Mouse (Mus musculus) ES-E14 (cell line): Measurements from ENCODE around the gene Ifna16. TPM values are rescaled to one million over a fixed set of nuclear protein-coding genes. Genes with fewer than 3 reads are reported as not detected.

Source experiments
- DNase-seq: peaks from one replicate; pipeline ENCODE4 v3.0.0-alpha.2; 2013; ENCODE audit warnings: low read depth, low spot score
- H3K27ac ChIP-seq: 2 replicates; pipeline ENCODE4 v1.5.1; 2012; ENCODE audit warnings: low read depth, mild to moderate bottlenecking, low read length, moderate library complexity, mixed read lengths; ENCODE audit not compliant: poor library complexity, insufficient read depth, severe bottlenecking
- H3K36me3 ChIP-seq: 2 replicates; pipeline ENCODE4 v1.6.1; 2012; ENCODE audit warnings: mild to moderate bottlenecking, low read length, moderate library complexity, mixed read lengths; ENCODE audit not compliant: control insufficient read depth, poor library complexity, insufficient read depth, severe bottlenecking
- H3K4me1 ChIP-seq, 2 experiments: fragments of 150-350 bp in 1 of 2; sonication (generic) in 1 of 2; 2 replicates each; pipeline ENCODE4 v1.6.1; 2012; ENCODE audit warnings: low read length in 2 of 2, mild to moderate bottlenecking in 1 of 2, mixed read lengths in 1 of 2; ENCODE audit not compliant: control insufficient read depth in 2 of 2, insufficient read depth in 2 of 2, poor library complexity in 1 of 2
- H3K4me3 ChIP-seq, 2 experiments: fragments of 150-350 bp in 1 of 2; sonication (generic) in 1 of 2; 2 replicates each; pipeline ENCODE4 v1.5.1; 2012; ENCODE audit warnings: low read length in 2 of 2, low read depth in 1 of 2, mild to moderate bottlenecking in 1 of 2, mixed read lengths in 1 of 2; ENCODE audit not compliant: insufficient read depth in 1 of 2, poor library complexity in 1 of 2, severe bottlenecking in 1 of 2
- H3K9ac ChIP-seq: 2 replicates; pipeline ENCODE4 v1.6.1; 2012; ENCODE audit warnings: low read depth, mild to moderate bottlenecking, low read length, mixed read lengths; ENCODE audit not compliant: poor library complexity, insufficient read depth, severe bottlenecking
- H3K9me3 ChIP-seq: fragments of 150-350 bp; sonication (generic); 2 replicates; pipeline ENCODE4 v1.6.1; 2012; ENCODE audit warnings: low read depth, mild to moderate bottlenecking, low read length; ENCODE audit not compliant: control insufficient read depth, insufficient read depth
- CHD2 ChIP-seq: IDR thresholded peaks from 2 replicates; pipeline ENCODE4 v1.6.1; 2014; ENCODE audit warnings: mild to moderate bottlenecking, low read depth, low read length, inconsistent platforms
- HCFC1 ChIP-seq: IDR thresholded peaks from 2 replicates; pipeline ENCODE4 v1.6.1; 2012; ENCODE audit warnings: low read length, inconsistent platforms, borderline replicate concordance; ENCODE audit not compliant: insufficient read depth
- MAFK ChIP-seq: IDR thresholded peaks from 2 replicates; pipeline ENCODE4 v1.6.1; 2014; ENCODE audit warnings: mild to moderate bottlenecking, low read depth, low read length, inconsistent platforms; ENCODE audit not compliant: insufficient read depth
- ZC3H11A ChIP-seq: IDR thresholded peaks from 2 replicates; pipeline ENCODE4 v1.6.1; 2012; ENCODE audit warnings: low read depth, mild to moderate bottlenecking, inconsistent platforms, low read length, borderline replicate concordance
- ZNF384 ChIP-seq: IDR thresholded peaks from 2 replicates; pipeline ENCODE4 v1.6.1; 2012; ENCODE audit warnings: low read depth, low read length, inconsistent platforms
- in situ Hi-C, 2 experiments: fragments of 600-800 bp; cut with MboI; formaldehyde crosslinking; loops; one replicate each; pipeline ENCODE4 v1.15.1; 2025; ENCODE audit warnings: low sequenced_read_pairs in 2 of 2, inconsistent platforms in 1 of 2; ENCODE audit not compliant: unreplicated experiment in 2 of 2
- total RNA-seq: library from RNA; depleted of rRNA; stranded (reverse); fragments of 300-350 nt; gene quantifications from 2 replicates; pipeline ENCODE4 v1.2.3, GENCODE M21; 2012

Ifna16 gene
- total RNA-seq, 1 experiment = not detected

DNA sequence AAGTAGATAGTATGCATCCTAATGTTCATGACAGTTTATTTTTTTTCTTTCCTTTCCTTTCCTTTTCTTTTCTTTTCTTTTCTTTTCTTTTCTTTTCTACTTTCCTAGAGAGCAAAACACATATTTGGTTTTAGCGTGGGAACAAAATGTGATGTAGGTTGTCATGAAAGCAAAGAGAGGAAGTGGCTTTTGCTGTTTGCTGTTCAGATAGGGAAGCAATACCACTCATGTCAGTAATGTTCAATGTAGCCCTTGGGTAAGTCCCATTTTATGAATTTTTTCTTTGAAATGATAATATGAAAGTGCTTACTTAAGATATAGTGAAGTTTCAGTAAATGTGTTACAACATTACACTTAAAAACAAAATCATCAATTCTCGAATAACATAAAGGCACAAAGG, 16.7 kb upstream of the Ifna16 start:
- in situ Hi-C loops = no loop called here
- no peak overlapping the region for H3K4me3 ChIP-seq
- TF ChIP-seq ZC3H11A (no peak), MAFK (no peak), CHD2 (no peak), HCFC1 (no peak), ZNF384 (no peak)

DNA sequence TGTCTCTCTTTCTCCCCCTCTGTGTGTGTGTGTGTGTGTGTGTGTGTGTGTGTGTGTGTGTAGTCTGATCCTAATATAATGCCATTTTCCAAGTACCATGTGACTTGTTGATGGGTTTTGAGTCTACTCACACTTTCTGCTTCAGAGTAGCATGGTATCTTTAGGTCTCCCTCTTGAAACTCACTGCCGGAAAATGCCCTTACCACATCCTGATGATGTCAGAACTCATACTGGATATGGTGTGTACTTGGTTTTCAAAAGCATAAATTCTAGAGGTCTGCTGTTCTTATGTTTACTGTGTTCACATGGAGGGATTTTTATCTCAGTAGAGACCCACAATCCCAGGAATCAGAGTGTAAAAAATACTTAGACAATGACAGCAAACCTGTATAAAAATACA, 15.8 kb upstream of the Ifna16 start:
- TF ChIP-seq HCFC1 (no peak), ZC3H11A (no peak), MAFK (no peak), CHD2 (no peak), ZNF384 (no peak)
- Histone ChIP-seq H3K36me3 (no peaks in the 10 kb centered on the region), H3K27ac (no peak overlapping the region), H3K4me3 (no peak overlapping the region), H3K4me1 (no peaks in the 10 kb centered on the region), H3K9me3 (no peaks in the 10 kb centered on the region), H3K9ac (no peak overlapping the region)
- DNase-seq = no peak
- in situ Hi-C loops = no loop called here

More for the DNA sequence above, 16.7 kb upstream of the Ifna16 start:
- no peak for DNase-seq
- no peaks in the 10 kb centered on the region for H3K4me1 ChIP-seq
- H3K36me3 ChIP-seq = no peaks in the 10 kb centered on the region
- no peaks in the 10 kb centered on the region for H3K9me3 ChIP-seq
- H3K27ac ChIP-seq = no peak overlapping the region
- H3K9ac ChIP-seq = no peak overlapping the region

- H3K36me3 ChIP-seq = no peaks in the 10 kb centered on the region
- TF ChIP-seq MAFK = no peak
- no peak within 1 kb of the TSS for H3K9ac ChIP-seq
- in situ Hi-C loops = no loop called here
- H3K9me3 ChIP-seq = no peaks in the 10 kb centered on the region
- no peak for DNase-seq
- no peaks in the 10 kb centered on the region for H3K4me1 ChIP-seq
- H3K27ac ChIP-seq = no peak within 1 kb of the TSS
- no peak within 1 kb of the TSS for H3K4me3 ChIP-seq
Measured at GRCm38 (mm10) chr4:88691259-88691658, 14.5 kb upstream of the Ifna16 start, which contains the start of gene Ifnab. Gene Ifnab, minus strand, starts transcription at chr4:88691359.

GRCm38 (mm10) chr4:88683812-88684211, 7.1 kb upstream of the Ifna16 start, which contains the start of gene Ifna2:
Gene Ifna2, minus strand, starts transcription at chr4:88683912.
- TF ChIP-seq ZNF384 (no peak), CHD2 (no peak), ZC3H11A (no peak), HCFC1 (no peak)
- no peak within 1 kb of the TSS for H3K9ac ChIP-seq
- no peak within 1 kb of the TSS for H3K4me3 ChIP-seq
- H3K27ac ChIP-seq = no peak within 1 kb of the TSS
- no peaks in the 10 kb centered on the region for H3K36me3 ChIP-seq
- H3K9me3 ChIP-seq = no peaks in the 10 kb centered on the region
- no peak for DNase-seq
- in situ Hi-C loops = no loop called here
- no peaks in the 10 kb centered on the region for H3K4me1 ChIP-seq

DNA sequence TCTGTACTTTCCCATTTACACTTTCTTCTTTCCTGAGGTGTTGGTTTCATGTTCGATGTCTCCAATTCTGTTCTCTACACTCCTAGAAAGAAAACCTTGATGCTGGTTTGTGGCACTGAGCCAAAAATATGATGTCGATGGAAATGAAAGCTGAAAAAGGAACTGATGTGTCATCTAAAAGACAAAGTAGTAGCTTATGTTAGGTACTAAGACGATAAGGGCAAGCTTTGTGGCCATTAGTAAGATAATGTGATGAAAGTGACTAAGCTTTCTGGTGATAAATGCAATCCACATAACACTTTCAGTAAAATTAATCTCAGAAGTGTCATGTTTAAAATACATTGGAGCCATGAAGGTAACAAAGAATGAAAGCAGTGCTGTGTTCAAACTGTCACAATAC, 4.6 kb upstream of the Ifna16 start:
- H3K27ac ChIP-seq = no peak overlapping the region
- in situ Hi-C loops = no loop called here
- no peak overlapping the region for H3K9ac ChIP-seq
- no peak for TF ChIP-seq ZNF384
- TF ChIP-seq CHD2 = no peak
- no peak for TF ChIP-seq HCFC1
- no peak for TF ChIP-seq MAFK
- TF ChIP-seq ZC3H11A = no peak
- H3K9me3 ChIP-seq = no peaks in the 10 kb centered on the region
- H3K4me3 ChIP-seq = no peak overlapping the region
- no peak for DNase-seq
- H3K36me3 ChIP-seq = no peaks in the 10 kb centered on the region
- no peaks in the 10 kb centered on the region for H3K4me1 ChIP-seq
